Mouse (Mus musculus) lung, adult 2 months (tissue): Measurements from ENCODE around the gene Nfatc2. TPM values are rescaled to one million over a fixed set of nuclear protein-coding genes. Genes with fewer than 3 reads are reported as not detected.

ENCODE experiments used
- DNase-seq: peaks from one replicate; pipeline ENCODE4 v3.0.0; 2022
- H3K4me1 ChIP-seq: fragments of 200-500 bp; 2 replicates; pipeline ENCODE4 v1.6.1; 2011; ENCODE audit warnings: low read length; ENCODE audit not compliant: control insufficient read depth, insufficient read depth
- H3K4me3 ChIP-seq: fragments of 200-500 bp; replicated peaks from 2 replicates; pipeline ENCODE3; 2011; ENCODE audit warnings: low read depth, mild to moderate bottlenecking, control low read depth, low read length; ENCODE audit errors: extremely low read depth
- CTCF ChIP-seq: fragments of 200-500 bp; IDR thresholded peaks from 2 replicates; pipeline ENCODE4 v1.5.1; 2011; ENCODE audit warnings: mild to moderate bottlenecking, low read length, control low read depth; ENCODE audit not compliant: insufficient read depth
- POLR2A ChIP-seq: fragments of 200-500 bp; IDR thresholded peaks from 2 replicates; pipeline ENCODE4 v1.6.1; 2011; ENCODE audit warnings: low read depth, mild to moderate bottlenecking, control low read depth, low read length, borderline replicate concordance; ENCODE audit errors: extremely low read depth
- WGBS: fragments of 180-500 bp; shearing (Covaris S2); methylation state at CpG from one replicate; pipeline ENCODE4 v1.1.7; 2018; 5-methylcytosine and 5-hydroxymethylcytosine counted together
- polyA plus RNA-seq: library from polyadenylated mRNA; depleted of rRNA; stranded (reverse); fragments of >200 nt; gene quantifications from 2 replicates; pipeline ENCODE4 v1.2.3, GENCODE M21; 2012

Gene Nfatc2
- polyA plus RNA-seq, 1 experiment: 3.2 TPM

- Histone ChIP-seq H3K4me1 (no peaks in the 10 kb centered on the region), H3K4me3 (no peak overlapping the region)
- TF ChIP-seq POLR2A (no peak), CTCF (no peak)
- WGBS: 85% methylated on average over 6 of the region's 6 CpGs
- DNase-seq: no peak
Observed at GRCm38 (mm10) chr2:168581207-168581854, 20.1 kb downstream of the Nfatc2 start.

- no peak for DNase-seq
- Histone ChIP-seq H3K4me3 (no peak overlapping the region), H3K4me1 (no peaks in the 10 kb centered on the region)
- 53% methylated on average over 22 of the region's 22 CpGs for WGBS
- TF ChIP-seq POLR2A: no peak
Observed at GRCm38 (mm10) chr2:168580295-168580915, 21.1 kb downstream of the Nfatc2 start.

GRCm38 (mm10) chr2:168579601-168580130, 21.8 kb downstream of the Nfatc2 start:
- H3K4me3 ChIP-seq: no peak overlapping the region
- 62% methylated on average over 15 of the region's 15 CpGs for WGBS
- TF ChIP-seq POLR2A (no peak), CTCF (no peak)
- no peaks in the 10 kb centered on the region for H3K4me1 ChIP-seq
- DNase-seq: no peak

- DNase-seq: no peak
- 79% methylated on average over 3 of the region's 3 CpGs for WGBS
- Histone ChIP-seq H3K4me3 (no peak overlapping the region), H3K4me1 (no peaks in the 10 kb centered on the region)
- TF ChIP-seq CTCF (no peak), POLR2A (no peak)
Observed at GRCm38 (mm10) chr2:168579109-168579508, 22.3 kb downstream of the Nfatc2 start.

GRCm38 (mm10) chr2:168578132-168578531, 23.3 kb downstream of the Nfatc2 start:
- DNase-seq: no peak
- 60% methylated on average over 9 of the region's 9 CpGs for WGBS
- no peak overlapping the region for H3K4me3 ChIP-seq
- no peak for TF ChIP-seq CTCF
- TF ChIP-seq POLR2A: no peak
- no peaks in the 10 kb centered on the region for H3K4me1 ChIP-seq

- H3K4me3 ChIP-seq: no peak overlapping the region
- WGBS: 78% methylated on average over 7 of the region's 7 CpGs
- H3K4me1 ChIP-seq: no peaks in the 10 kb centered on the region
Observed at GRCm38 (mm10) chr2:168577381-168577780, 24.1 kb downstream of the Nfatc2 start.

GRCm38 (mm10) chr2:168575834-168576233, 25.6 kb downstream of the Nfatc2 start:
- H3K4me3 ChIP-seq: no peak overlapping the region
- WGBS: 90% methylated on average over 5 of the region's 5 CpGs
- DNase-seq: no peak
- H3K4me1 ChIP-seq: no peaks in the 10 kb centered on the region
- TF ChIP-seq CTCF (no peak), POLR2A (no peak)

More at GRCm38 (mm10) chr2:168577381-168577780, 24.1 kb downstream of the Nfatc2 start:
- DNase-seq: no peak
- TF ChIP-seq CTCF (no peak), POLR2A (no peak)

- 55% methylated on average over 10 of the region's 10 CpGs for WGBS
- no peaks in the 10 kb centered on the region for H3K4me1 ChIP-seq
- no peak for DNase-seq
- no peak for TF ChIP-seq POLR2A
- no peak for TF ChIP-seq CTCF
- H3K4me3 ChIP-seq: no peak overlapping the region
Observed at GRCm38 (mm10) chr2:168574934-168575333, 26.5 kb downstream of the Nfatc2 start.

GRCm38 (mm10) chr2:168573866-168574265, 27.6 kb downstream of the Nfatc2 start:
- no peak for DNase-seq
- H3K4me1 ChIP-seq: no peaks in the 10 kb centered on the region
- WGBS: 83% methylated on average over 3 of the region's 3 CpGs
- no peak for TF ChIP-seq POLR2A
- no peak for TF ChIP-seq CTCF
- H3K4me3 ChIP-seq: no peak overlapping the region

GRCm38 (mm10) chr2:168571241-168571640, 30.2 kb downstream of the Nfatc2 start:
- WGBS: 95% methylated on average over 32 of the region's 32 CpGs
- no peaks in the 10 kb centered on the region for H3K4me1 ChIP-seq

More at GRCm38 (mm10) chr2:168571241-168571640, 30.2 kb downstream of the Nfatc2 start:
- TF ChIP-seq CTCF (no peak), POLR2A (no peak)
- H3K4me3 ChIP-seq: no peak overlapping the region
- no peak for DNase-seq
